Mouse (Mus musculus) T-helper 2 cell (primary cell): ENCODE data around the gene Fgf14.
"Not testable (repeated sequence)": the region's sequence is repeated elsewhere in the genome, so short reads cannot be mapped to it uniquely, and the experiment has no call there.

Source experiments
- in situ Hi-C: fragments of 300-600 bp; cut with MboI, MseI; formaldehyde crosslinking; loops from one replicate; pipeline ENCODE4 v1.15.1; 2025; ENCODE audit warnings: high pct_unique_total_duplicates

The Fgf14 gene

GRCm38 (mm10) chr14:124195331-124195730, 481.6 kb downstream of the Fgf14 start:
- in situ Hi-C loops = no loop called here

DNA sequence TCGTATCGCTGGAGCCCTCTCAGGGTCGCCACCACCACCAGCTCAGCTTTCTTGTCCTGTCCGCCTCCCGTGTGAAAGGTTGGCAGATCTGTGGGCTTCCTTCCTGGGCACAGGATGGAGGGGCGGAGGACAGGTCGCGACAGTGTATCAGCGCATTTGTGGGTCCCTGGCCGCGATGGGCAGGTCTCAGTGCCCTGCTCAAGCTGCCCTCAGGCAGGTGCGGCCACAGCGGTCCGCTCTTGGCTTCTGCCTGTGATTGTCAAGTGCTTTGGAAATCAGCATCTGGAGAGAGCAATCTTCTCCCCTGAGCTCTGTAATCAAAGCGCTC, 484.1 kb downstream of the Fgf14 start:
- in situ Hi-C loops = no loop called here

- in situ Hi-C loops = no loop called here
Measured at GRCm38 (mm10) chr14:124191913-124192814, 484.8 kb downstream of the Fgf14 start.

- in situ Hi-C loops = no loop called here
Measured at GRCm38 (mm10) chr14:124180265-124180664, 496.7 kb downstream of the Fgf14 start.

GRCm38 (mm10) chr14:124174111-124174510, 502.8 kb downstream of the Fgf14 start:
- in situ Hi-C loops = no loop called here

GRCm38 (mm10) chr14:124163618-124164185, 513.2 kb downstream of the Fgf14 start:
- in situ Hi-C loops = no loop called here

GRCm38 (mm10) chr14:124147378-124147777, 529.5 kb downstream of the Fgf14 start:
- in situ Hi-C loops = no loop called here

GRCm38 (mm10) chr14:124107205-124107873, 569.6 kb downstream of the Fgf14 start:
- in situ Hi-C loops = no loop called here

DNA sequence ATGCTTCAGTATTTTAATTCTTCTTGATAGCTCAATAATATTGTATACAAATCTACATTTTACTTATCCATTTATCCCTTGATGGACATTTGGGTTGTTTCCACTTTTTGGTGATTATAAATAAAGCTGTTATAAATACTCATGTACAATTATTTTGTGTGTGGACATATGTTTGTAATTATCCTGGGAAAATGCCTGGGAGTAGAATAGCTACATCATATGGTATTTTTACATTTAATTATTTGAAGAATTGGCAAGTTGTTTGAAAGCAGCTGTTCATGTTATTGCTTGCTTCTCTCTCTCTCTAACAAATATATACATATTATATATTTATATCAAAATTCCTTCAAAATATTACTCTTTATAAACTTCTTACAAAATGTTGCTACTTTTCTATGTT, 593.8 kb downstream of the Fgf14 start:
- in situ Hi-C loops = no loop called here

DNA sequence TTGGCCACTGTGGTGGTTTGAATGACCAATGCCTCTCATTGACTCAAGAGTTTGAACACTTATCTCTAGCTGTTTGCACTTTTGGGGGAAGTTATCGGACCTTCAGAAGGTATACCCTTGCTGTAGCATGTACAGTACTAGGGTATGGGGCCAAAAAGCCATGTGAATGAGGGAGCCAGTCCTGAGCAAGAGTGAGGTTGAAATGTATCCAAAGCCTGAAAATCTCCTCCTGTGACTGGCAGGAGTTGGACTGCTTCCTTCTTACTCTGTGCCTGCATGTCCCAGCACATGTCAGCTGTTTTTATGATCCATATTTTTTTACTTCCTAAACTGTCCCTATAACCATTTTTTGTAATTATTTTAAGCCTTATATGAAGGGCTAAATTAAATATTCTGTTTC, 632.9 kb downstream of the Fgf14 start:
- in situ Hi-C loops = no loop called here

DNA sequence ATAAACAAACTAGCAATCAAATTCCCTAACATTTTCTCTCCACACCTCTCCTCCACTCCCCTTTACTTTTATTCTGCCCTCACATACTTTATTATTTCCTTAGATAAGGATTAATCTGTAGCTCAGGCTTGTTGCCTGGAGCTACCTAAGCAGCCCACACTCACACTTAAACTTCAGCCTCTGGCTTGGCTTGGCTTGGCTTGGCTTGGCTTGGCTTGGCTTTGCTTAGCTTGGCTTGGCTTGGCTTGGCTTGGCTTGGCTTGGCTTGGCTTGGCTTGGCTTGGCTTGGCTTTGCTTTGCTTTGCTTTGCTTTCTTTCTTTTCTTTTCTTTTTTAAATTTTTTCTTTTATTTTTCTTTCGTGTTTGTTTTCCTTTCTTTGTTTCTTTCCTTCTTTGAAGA, 636.3 kb downstream of the Fgf14 start:
- in situ Hi-C loops = no loop called here

DNA sequence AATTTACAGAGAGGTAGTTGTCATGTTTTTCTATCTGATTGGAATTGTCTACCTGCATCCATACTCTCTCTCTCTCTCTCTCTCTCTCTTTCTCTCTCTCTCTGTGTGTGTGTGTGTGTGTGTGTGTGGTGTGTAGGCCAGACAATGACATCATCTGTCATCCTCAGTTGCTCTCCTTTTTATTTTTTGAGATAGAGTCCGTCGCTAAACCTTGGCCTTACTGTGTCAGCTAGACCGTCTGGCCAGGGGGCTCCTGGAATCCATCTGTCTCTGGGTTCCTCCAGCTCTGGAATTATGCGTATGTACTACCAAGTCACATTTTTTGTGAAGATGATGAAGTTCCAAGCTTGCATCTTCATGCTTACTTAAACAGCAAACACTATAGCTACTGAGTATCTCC, 639.5 kb downstream of the Fgf14 start:
- in situ Hi-C loops = no loop called here

GRCm38 (mm10) chr14:124036575-124037205, 640.2 kb downstream of the Fgf14 start:
- in situ Hi-C loops = no loop called here

DNA sequence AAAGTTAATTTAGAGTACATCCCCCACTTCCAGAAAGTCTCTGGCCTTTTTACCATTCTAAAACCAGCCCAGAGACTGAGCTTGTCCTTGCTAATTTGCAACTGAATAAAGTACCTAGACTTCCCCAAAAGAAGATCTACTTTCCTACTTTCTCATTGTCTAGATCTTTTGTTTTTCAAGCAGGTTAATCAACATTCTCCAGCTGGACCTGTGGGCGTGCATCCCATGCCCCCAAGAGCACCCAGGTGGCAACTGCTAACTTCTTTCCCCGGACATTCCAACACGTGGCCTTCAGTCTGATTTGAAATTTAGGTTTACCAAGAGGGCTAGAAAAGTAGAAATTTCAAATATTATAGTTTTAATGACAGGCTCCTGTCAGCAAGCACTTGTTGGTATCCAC, 643.6 kb downstream of the Fgf14 start:
- in situ Hi-C loops = not testable (repeated sequence)

- in situ Hi-C loops = no loop called here
Measured at GRCm38 (mm10) chr14:124027886-124028670, 648.8 kb downstream of the Fgf14 start.

DNA sequence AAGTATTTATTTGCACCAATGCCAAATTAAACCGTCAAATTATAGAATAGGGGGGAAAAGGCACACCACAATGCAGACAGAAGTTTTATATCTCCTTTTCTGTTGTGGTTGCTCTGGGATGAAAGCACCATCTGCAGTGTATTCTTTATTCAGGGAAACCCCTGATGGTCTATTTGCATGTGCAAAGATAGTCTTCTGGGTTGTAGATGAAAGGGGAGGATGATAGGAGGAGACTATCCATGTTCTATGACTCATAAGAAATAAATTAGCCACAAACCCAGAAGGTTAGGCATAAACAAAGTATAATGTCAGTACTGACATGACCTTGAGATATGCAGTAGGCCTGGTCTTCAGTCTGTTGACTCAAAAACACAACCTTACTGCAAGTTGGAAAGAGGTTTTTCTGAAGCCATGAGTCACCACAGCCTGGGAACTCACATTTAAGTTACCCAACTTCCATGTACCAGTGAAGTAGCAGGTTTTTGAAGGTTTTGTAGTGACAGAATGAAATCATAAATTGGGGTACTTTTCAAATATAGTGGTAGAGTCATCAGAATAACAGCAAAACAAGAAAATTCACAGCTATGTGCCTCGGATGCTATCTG, 686.2 kb downstream of the Fgf14 start:
- in situ Hi-C loops = no loop called here

DNA sequence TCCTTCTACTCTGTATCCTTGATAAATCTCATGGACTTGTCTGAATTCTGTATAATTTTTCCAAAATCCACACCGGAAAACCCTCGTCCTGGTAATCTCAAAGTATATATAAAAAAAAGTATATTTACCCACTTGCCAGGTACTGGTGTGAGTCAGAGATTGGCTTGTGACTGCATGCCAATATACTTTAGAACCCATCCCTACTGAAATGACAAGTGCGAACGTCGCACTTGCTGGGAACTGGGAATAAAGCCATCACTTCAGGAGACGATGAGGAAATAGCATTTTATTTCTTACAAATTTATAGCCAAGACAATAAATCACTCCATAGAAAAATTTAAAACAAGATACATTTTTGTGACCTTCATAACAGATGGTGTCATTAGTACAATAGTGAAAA, 708.9 kb downstream of the Fgf14 start:
- in situ Hi-C loops = no loop called here

DNA sequence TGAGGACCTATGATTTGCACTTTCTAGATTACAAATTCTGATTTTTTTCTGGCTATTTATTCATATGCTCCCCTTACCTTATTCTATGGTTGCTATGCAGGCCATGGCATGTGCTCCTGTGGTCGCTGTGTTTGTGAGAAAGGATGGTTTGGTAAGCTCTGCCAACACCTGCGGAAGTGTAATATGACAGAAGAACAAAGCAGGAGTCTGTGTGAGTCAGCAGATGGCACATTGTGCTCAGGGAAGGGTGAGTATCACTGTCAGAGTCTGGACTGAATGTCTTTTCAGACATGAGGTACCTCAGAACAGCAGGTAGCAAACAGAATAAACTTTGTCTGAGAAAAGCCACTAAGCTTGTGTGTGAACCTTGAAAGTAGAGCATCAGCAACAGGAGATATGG, 710.4 kb downstream of the Fgf14 start:
- in situ Hi-C loops = no loop called here
